Mouse (Mus musculus): Measurements from ENCODE around the gene H2-T24.
"Not testable (repeated sequence)": the region's sequence is repeated elsewhere in the genome, so short reads cannot be mapped to it uniquely, and the experiment has no call there.

H2-T24 gene

GRCm38 (mm10) chr17:36020191-36021073 is at the start of gene H2-T24:
Gene H2-T24 (minus strand): TSS chr17:36020560.
- no peak for DNase-seq (ENCODE audit: low spot score in 2 of 2)

GRCm38 (mm10) chr17:36060829-36061228 is 40.5 kb upstream of the H2-T24 start:
- DNase-seq (ENCODE audit: low spot score in 2 of 2): peak; percentile 84 to 86

GRCm38 (mm10) chr17:36058362-36058761 is 38.0 kb upstream of the H2-T24 start, which contains the start of gene Gm11127:
Gene Gm11127 (minus strand): TSS chr17:36058371.
- DNase-seq (ENCODE audit: low spot score in 2 of 2): not testable (repeated sequence)

GRCm38 (mm10) chr17:36057927-36058326 is 37.6 kb upstream of the H2-T24 start:
- not testable (repeated sequence) for DNase-seq (ENCODE audit: low spot score in 2 of 2)

- DNase-seq (ENCODE audit: low spot score in 2 of 2): no peak
Observed at GRCm38 (mm10) chr17:36043286-36043685, 22.9 kb upstream of the H2-T24 start.

GRCm38 (mm10) chr17:36042610-36043169 is 22.3 kb upstream of the H2-T24 start, which contains the start of the genes H2-T22 and Gm6034:
Gene H2-T22 (minus strand): TSS chr17:36042747.
Gene Gm6034 (plus strand): TSS chr17:36042961.
- DNase-seq (ENCODE audit: low spot score in 2 of 2): peak in 1 of 2 experiments; percentile 43

GRCm38 (mm10) chr17:36042055-36042454 is 21.7 kb upstream of the H2-T24 start:
- DNase-seq (ENCODE audit: low spot score in 2 of 2): not testable (repeated sequence)

GRCm38 (mm10) chr17:36040604-36041003 is 20.2 kb upstream of the H2-T24 start:
- DNase-seq (ENCODE audit: low spot score in 2 of 2): not testable (repeated sequence)

- not testable (repeated sequence) for DNase-seq (ENCODE audit: low spot score in 2 of 2)
Observed at GRCm38 (mm10) chr17:36036126-36036525, 15.8 kb upstream of the H2-T24 start.

- DNase-seq (ENCODE audit: low spot score in 2 of 2): peak; percentile 36 to 42
Observed at GRCm38 (mm10) chr17:36035010-36035638, 14.8 kb upstream of the H2-T24 start.

- not testable (repeated sequence) for DNase-seq (ENCODE audit: low spot score in 2 of 2)
Observed at GRCm38 (mm10) chr17:36034524-36034923, 14.2 kb upstream of the H2-T24 start.

GRCm38 (mm10) chr17:36032351-36032875 is 12.1 kb upstream of the H2-T24 start, which contains the start of gene H2-T23:
Gene H2-T23 (minus strand): TSS chr17:36032855.
- DNase-seq (ENCODE audit: low spot score in 2 of 2): peak in 1 of 2 experiments; percentile 17

- DNase-seq (ENCODE audit: low spot score in 2 of 2): peak in 1 of 2 experiments; percentile 32
Observed at GRCm38 (mm10) chr17:36031583-36032331, 11.4 kb upstream of the H2-T24 start.

GRCm38 (mm10) chr17:36030703-36031582 is 10.6 kb upstream of the H2-T24 start:
- not testable (repeated sequence) for DNase-seq (ENCODE audit: low spot score in 2 of 2)

GRCm38 (mm10) chr17:36030046-36030702 is 9.8 kb upstream of the H2-T24 start:
- DNase-seq (ENCODE audit: low spot score in 2 of 2): not testable (repeated sequence)

GRCm38 (mm10) chr17:36028879-36029619 is 8.7 kb upstream of the H2-T24 start:
- DNase-seq (ENCODE audit: low spot score in 2 of 2): no peak

- DNase-seq (ENCODE audit: low spot score in 2 of 2): no peak
Observed at GRCm38 (mm10) chr17:36027663-36028062, 7.3 kb upstream of the H2-T24 start.

- DNase-seq (ENCODE audit: low spot score in 2 of 2): no peak
Observed at GRCm38 (mm10) chr17:36025901-36026300, 5.5 kb upstream of the H2-T24 start.

GRCm38 (mm10) chr17:36025197-36025596 is 4.8 kb upstream of the H2-T24 start:
- no peak for DNase-seq (ENCODE audit: low spot score in 2 of 2)
